Mouse (Mus musculus): ENCODE measurements around the gene Rwdd3.

- TF ChIP-seq CTCF (IDR thresholded peaks at IDR 0.05; ENCODE audit: borderline replicate concordance, insufficient read depth, low read length) (no peak), POLR2A (IDR thresholded peaks at IDR 0.05; ENCODE audit: low read depth, low read length) (no peak)
Measured at GRCm38 (mm10) chr3:121158901-121159351, 12.6 kb downstream of the Rwdd3 start.
